Mouse (Mus musculus) adrenal gland, adult 18-20 months (tissue): ENCODE results near the gene Lrrc2. TPM values are rescaled to one million over a fixed set of nuclear protein-coding genes. Genes with fewer than 3 reads are reported as not detected.

Experiments used
- DNase-seq, 2 experiments: peaks; one replicate each; pipeline ENCODE4 v3.0.0; 2021 to 2022; ENCODE audit warnings: low spot score in 2 of 2
- total RNA-seq, 2 experiments: library from RNA; stranded (reverse); gene quantifications; 1 replicate in 1 of 2; 2 replicates in 1 of 2; pipeline ENCODE4 v1.2.3; 2021

Lrrc2 gene
- total RNA-seq, 2 experiments from 2014 or later: 4.0 to 10.4 TPM

DNA sequence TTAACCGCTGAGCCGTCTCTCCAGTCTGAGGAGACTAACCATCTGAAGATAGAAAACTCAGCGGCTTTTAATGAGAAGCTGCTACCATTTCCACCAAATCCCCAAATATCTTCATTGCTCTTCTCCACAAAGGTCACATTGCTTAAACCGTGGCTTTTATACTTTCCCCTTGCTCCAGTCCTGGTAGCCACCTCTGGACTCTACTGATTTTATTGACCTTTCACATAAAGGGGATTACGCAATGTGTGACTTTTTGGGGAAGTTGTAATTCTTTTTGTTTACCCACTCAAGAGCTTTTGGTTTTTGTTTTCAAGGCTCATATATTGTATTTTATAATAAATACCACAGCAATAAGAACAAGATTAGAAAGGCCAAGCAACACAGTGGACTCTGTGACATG is 34.2 kb downstream of the Lrrc2 start:
- no peak for DNase-seq

DNA sequence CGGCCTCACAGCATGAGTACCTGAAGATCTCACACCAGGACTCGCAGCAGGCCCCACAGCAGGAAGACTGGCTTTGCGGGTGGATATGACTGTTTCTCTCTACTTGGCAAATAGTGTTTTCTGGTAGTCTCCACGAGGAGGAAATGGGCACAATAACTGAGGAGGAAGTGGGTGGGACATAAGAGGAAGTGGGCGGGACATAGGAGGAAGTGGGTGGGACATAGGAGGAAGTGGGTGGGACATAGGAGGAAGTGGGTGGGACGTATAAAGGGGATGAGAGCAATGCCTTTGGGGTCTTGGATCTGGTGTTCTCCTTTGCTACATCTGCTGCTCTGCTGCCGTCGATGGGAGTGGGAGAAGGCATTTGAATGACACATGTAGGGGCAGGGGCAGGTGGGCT is 34.6 kb downstream of the Lrrc2 start:
- DNase-seq: no peak

DNA sequence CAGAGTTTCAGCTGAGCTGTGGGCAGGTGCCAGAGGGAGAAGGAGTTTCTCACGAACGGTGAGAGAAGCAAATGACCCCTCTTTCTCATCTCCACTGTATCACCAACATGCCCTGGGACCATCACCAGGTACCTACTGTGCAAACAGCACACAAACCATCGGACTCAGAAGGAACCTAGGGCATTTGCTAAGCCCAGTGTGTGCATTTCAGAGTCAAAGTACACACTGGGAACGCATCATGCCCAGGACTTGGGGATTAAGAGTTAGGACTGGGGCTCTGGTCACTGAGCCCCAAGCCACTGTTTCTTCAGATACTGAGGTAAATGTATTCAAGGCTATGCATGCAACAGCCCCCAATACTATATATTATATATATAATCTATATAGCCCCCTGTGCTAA is 36.0 kb downstream of the Lrrc2 start:
- DNase-seq: no peak

DNA sequence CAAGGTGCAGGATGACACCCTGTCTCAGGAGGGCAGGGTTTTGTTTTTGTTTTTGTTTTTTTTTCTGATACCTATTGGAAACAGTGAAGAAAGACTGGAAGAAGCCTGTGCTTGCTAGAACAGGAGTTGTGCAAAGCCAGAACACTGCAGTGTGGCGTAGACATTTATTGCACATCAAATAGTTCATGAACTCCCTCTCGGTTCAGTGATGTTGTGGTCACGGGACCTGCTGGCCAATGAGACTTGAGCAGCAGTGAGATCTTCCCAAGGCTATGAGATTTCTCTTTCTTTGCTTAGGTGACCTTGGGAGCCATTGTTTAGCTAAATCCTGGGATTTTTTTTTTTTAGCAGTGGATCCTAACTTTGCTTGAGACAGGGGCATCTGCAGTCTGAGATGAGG is 36.7 kb downstream of the Lrrc2 start:
- no peak for DNase-seq

- DNase-seq: no peak
Observed at GRCm38 (mm10) chr9:110989141-110989540, 37.8 kb downstream of the Lrrc2 start.

DNA sequence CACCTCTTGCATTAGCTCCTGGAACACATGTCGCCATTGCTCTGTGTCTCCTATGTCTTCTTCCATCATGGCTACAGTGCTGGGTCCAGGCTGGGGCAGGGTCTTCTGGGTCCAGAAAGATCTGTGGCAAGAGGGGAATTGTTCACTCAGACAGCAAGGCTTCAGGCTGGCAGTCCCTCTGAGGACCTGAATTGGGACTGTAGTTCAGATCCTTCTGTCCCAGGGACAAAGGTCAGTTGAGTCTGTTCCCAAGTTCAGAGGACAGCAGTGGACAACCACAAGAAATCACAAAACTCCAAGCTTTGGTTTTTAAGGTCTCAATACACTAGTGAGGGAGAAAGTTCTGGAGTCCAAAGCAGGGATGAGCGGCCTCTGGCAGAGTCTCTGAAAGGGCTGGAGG is 38.2 kb downstream of the Lrrc2 start:
- DNase-seq: no peak

DNA sequence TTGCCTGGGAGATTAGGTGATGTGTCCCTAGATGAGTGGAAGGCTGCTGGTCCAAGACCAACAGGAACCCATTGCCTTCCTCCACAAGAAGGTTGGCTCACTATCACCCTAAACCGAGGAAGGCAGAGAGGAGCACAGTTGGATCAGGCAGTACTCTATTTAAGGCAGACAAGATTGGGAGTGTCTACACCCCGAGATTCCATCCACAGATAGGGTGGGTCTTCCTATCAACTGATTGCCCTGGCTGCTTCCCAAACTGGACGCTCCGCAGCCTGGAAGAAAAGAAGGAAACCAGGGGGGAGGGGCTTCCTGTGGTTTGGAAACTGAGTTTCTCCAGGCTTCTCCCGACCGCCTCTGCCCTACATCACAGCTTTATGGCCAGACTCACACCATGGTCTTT is 38.9 kb downstream of the Lrrc2 start, which contains the start of gene Rtp3:
Rtp3 (minus strand) TSS at position 380 of the 400 bp plus-strand sequence.
- peak in 1 of 2 experiments; percentile 25 for DNase-seq

DNA sequence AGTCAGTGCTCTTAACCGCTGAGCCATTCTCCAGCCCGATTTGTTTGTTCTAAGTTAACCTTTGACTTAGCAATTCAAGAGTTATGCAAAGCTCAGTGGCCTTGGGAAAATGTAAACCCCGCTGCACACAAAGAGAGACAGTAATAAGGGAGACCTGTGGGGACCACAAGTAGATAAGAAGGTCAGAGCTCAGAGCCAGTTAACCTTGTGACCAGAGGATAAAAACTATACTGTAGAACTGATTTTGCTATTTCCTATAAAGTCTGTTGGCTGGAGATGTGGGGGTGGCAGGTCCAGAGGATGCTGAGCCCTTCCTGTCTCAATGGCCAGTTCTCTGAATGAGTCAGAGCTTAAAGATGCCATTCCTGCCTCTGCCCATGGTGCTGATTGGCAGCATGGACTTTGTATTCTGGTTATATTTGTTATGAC is 42.0 kb downstream of the Lrrc2 start:
- no peak for DNase-seq

DNA sequence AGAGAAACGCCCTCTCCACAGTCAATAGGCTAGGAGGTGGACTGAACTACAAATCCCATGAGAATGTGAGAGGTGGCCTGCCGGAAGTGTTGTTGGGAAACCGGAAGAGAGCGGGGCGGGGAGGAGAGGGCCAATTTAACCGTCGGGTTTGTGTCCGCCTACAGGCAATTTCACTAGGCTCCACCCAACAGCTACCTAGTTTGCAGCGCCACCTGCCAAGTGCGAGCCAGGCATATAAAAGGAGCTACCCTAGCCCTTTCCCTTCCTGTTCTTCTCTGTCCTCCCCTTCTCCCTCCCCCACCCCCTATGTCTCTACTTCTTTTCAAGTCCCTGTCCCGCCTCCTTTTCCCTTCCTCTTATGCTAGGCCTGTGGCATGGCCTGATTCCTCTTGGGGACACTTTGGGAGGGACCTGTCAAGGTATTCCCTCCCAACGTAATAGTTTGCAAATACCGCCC is 43.4 kb downstream of the Lrrc2 start:
- peak; percentile 59 to 64 for DNase-seq

DNA sequence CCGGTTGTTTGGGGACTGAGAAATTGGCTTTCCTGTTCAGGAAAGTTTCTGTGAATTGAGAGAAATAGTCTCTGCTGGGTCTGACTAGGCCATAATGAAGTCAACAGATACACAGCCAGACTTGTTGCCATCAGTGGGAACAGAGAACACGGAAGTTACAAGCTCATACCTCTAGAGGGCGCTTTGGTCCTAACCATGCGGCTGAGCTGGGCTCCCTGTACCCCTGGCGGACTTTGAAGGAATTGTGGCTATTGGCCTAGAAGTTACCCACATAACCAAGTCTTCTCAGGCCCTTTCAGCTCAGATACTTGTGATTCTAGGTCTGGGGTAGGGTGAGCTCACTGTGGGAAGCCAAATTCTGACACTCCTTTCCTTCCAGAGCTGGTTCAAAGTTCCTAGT is 45.9 kb downstream of the Lrrc2 start:
- peak; percentile 62 to 69 for DNase-seq

DNA sequence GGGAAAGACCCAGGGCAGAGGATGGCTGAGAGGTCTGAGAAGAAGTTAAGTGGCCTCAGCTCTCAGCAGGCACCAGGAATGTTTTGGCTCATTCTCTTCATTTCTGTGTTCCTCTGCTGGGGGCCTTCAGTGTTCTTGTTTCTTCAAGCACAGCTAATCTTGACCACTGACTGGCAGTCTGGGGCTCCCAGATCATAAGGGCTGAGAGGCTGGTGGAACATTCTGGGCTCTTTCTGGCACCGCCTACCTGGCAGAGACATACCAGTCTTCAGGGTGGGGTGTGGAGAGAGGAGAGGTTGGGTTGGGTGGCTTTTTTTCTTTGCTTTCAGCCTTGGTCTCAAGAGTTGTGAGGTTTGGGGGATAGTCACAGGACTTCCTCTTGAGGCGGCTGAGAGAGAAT is 47.7 kb downstream of the Lrrc2 start:
- no peak for DNase-seq

DNA sequence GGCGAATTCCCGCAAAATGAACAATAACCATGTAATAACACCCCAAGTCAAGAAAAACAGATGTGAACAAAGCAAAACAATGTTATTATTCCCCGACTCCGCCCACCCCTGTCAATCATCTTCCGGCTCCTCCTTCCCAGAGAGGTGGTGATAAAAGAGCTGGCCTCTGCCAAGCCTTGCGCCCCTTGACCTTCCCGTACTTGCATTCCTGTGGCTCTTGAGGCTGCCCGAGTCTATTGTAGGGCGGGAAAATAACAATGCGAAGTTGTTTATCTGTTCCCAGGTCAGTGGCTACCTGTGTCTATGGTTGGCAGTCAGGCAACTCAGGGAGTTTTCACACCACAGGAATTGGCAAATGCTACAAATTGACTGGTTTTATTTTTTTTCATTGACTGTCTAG is 48.5 kb downstream of the Lrrc2 start:
- no peak for DNase-seq

DNA sequence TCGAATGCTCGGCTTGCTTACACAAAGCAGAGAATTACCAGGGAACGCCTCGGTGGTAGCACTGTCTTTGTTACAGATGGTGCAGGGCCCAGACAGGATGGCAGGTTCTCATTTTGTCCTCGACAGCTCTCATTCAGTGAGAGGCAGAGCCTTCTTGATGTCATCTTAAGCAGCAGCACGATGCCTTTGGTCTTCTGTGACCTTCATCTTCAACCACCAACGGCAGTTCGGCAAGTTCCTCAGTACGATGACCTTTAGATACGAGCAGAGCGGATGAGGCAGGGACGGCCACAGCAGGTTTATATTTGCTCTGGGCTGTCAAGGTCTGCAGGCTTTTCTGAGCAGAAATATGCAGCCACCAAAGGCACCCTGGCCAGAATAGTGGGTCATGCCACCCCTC is 50.3 kb downstream of the Lrrc2 start:
- DNase-seq: no peak

GRCm38 (mm10) chr9:111003279-111003678 is 51.9 kb downstream of the Lrrc2 start:
- no peak for DNase-seq

GRCm38 (mm10) chr9:111006544-111006943 is 55.2 kb downstream of the Lrrc2 start:
- DNase-seq: no peak

DNA sequence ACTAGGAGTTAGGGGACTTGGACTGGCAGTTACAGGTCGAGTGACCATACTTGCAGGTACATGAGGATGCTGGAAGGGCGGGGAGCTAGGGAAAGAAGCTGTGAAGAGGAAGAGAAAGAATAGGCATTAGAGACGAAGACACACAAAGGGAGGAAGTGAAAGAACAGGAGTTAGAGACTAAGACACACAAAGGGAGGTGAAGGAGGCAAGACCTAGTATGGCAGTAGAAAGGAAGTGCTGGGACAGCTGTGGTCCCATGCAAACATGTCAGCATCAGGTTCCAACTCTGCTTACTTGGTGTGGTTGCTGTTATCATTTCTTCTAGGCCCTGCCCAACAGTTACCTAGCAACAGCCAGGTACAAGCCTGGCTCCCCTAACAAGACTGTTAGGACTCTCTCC is 58.4 kb downstream of the Lrrc2 start:
- no peak for DNase-seq

- no peak for DNase-seq
Observed at GRCm38 (mm10) chr9:111011550-111011949, 60.2 kb downstream of the Lrrc2 start.

DNA sequence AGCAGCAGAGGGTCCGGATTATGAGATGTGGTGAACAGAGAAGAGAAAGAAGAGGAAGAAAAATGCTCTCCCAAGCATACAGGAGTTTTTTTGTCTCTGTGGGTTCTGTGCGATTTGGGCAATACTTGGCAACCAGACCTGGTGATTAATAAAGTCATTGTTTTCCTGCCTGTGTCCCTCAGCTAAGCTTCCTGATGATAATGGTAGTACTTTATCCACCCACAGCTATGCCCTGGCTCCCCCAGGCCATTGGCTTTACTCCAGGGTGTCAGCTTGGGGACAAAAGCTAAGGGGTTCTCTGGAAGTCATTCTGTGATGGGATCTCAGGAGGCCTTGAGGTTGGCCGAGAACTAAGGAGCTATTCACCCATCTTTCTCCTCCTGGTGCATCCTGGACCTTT is 60.7 kb downstream of the Lrrc2 start:
- no peak for DNase-seq

- no peak for DNase-seq
Observed at GRCm38 (mm10) chr9:111015658-111016057, 64.3 kb downstream of the Lrrc2 start.

DNA sequence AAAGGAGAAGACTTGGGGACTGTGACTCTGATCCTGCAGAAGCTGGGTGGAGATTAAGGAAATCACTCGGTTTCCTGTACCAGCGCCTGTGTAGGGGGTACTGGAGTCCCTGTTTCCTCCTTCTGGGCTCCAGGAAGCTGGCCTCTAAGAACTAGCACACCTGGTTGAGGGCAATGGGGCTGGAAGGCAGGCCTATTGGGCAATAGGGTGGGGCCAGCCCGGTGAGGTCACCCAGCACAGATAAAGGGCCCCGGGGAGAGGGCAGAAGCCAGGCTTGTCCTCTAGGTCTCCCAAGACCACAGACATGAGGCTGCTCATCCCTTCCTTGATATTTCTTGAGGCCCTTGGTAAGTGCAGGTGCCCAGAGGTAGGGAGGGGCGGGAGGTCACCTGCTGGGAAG is 67.7 kb downstream of the Lrrc2 start, which contains the start of gene Ltf:
Ltf (plus strand) TSS at position 250 of the 400 bp plus-strand sequence.
- DNase-seq: no peak

DNA sequence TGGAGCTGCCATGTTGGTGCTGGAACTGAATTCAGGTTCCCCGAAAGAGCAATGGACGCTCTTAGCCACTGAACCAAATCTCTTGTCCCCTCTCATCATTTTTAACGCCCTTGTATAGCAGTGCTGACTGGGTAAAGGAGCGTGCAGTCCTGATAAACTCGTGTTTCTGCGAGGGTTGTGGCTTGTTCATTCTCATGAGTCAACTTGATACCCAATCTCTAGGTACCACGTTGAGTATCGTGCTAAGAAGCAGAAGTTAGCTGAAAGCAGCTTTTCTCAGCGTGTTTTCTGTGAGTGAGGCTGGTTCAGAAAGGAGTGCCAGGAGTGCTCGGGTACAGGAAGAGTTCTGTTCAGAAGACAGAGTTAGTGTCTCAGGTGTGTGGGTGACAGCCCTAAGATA is 75.4 kb downstream of the Lrrc2 start:
- DNase-seq: no peak
